Mouse (Mus musculus): ENCODE measurements around the gene Coq5.

- no peak for TF ChIP-seq CTCF (IDR thresholded peaks at IDR 0.05; ENCODE audit: low read depth)
- TF ChIP-seq EP300 (IDR thresholded peaks at IDR 0.05; ENCODE audit: low read depth), result no peak
These were observed 47.6 kb downstream of the Coq5 start, which contains the start of gene Srsf9 for GRCm38 (mm10) chr5:115326875-115327609.

Measured in liver, postnatal 0 days (tissue).